Mouse (Mus musculus) mouse embryonic stem cell (cell line): ENCODE results near the gene Hdac4.

Experiments
- in situ Hi-C, 2 experiments: fragments of 300-500 bp; cut with MboI; formaldehyde crosslinking; loops; 1 replicate in 1 of 2; 3 replicates in 1 of 2; pipeline ENCODE4 v1.14.3; 2019 to 2020; ENCODE audit warnings: low sequenced_read_pairs in 2 of 2, low pct_unique_long_range_greater_than_20kb in 1 of 2, mixed read lengths in 1 of 2; ENCODE audit not compliant: unreplicated experiment in 1 of 2

The Hdac4 gene

DNA sequence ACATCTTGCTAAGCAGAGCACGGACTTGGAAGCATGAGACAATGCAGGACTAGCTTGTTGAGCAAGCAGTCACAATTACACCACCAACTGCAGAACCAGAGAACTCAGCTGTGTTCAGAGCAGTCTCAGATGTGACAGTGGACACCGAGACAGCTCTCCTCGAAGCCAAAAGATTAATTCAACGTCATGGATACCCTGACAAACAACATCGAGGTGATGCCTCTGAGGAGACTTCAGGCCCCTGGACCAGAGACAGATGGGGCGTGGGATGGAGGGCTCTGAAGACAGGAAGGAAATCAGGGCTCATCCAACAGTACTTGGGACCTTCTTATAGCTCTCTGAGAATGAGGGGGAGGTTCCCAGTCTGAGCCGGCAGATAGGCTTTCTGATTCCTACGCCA is 314.6 kb downstream of the Hdac4 start:
- in situ Hi-C loops = no loop called here

DNA sequence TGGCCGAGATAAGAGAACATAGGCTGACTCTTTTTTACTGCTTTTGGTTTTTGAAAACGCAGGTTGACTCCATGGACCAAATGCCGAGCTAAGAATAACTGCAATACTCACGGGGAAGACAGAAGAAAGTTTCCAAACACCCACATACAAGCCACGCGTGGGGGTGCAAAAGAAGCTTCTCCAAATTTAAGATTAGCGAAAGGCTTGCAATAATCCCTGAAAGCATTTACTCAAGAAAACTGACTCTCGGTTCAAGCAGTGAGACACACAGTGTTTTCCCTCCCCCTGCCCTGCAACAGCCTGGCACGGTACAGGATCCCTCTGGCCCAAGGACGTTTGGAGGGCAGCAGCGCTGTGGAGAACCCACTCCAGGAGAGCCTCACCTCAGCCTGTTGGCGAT is 315.3 kb downstream of the Hdac4 start:
- in situ Hi-C loops = no loop called here
